Mouse (Mus musculus): Measurements from ENCODE around the gene Arhgef10l.
A peak's percentile ranks its signal among the peaks of the same experiment; 100 is the strongest.

The Arhgef10l gene

DNA sequence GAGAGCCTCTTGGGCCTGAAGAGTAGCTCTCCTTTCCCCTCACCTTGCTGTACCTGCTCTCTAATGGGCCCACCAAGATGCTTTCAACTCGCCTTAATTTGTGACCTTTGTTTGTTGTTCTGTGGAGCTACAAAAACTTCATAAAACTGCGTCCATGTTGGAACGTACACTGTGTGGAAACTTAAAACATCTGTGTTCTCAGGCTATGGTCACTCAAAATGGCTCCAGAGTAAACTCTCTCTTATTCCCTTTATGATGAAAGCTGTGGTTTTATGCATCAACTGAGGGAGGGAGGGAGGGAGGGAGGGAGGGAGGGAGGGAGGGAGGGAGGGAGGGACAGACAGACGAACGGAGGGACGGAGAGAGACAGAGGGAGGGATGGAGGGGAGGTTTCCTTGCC, 35.7 kb downstream of the Arhgef10l start:
- no peak for DNase-seq

- DNase-seq: peak in 1 of 2 experiments; percentile 41
These were observed 36.8 kb downstream of the Arhgef10l start for GRCm38 (mm10) chr4:140628971-140629370.

DNA sequence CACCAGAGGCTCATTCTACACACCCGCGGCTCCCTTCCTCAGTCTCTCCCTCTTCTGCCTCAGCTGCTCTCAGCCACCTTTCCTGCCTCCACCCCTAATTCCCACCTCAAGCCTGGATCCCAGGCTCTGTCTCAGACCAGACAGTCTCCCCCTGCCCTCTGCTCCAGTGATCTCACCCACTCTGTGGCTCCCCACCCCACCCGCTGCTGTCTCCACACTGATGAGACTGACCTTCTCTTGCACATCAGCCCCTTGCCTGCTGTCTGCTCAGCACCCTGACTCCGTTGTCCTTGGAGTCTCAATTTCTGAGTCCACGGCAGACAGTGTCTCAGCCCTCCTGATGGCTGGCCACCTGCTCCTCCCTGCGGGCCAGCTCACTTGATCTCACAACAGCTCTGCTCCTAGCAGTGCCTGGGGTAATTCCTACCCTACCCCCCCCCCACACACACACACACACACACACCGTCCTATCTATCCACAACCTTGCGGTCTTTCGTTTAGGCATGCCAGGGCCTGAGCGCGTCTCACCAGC, 37.3 kb downstream of the Arhgef10l start:
- DNase-seq: peak; percentile 83 to 86

DNA sequence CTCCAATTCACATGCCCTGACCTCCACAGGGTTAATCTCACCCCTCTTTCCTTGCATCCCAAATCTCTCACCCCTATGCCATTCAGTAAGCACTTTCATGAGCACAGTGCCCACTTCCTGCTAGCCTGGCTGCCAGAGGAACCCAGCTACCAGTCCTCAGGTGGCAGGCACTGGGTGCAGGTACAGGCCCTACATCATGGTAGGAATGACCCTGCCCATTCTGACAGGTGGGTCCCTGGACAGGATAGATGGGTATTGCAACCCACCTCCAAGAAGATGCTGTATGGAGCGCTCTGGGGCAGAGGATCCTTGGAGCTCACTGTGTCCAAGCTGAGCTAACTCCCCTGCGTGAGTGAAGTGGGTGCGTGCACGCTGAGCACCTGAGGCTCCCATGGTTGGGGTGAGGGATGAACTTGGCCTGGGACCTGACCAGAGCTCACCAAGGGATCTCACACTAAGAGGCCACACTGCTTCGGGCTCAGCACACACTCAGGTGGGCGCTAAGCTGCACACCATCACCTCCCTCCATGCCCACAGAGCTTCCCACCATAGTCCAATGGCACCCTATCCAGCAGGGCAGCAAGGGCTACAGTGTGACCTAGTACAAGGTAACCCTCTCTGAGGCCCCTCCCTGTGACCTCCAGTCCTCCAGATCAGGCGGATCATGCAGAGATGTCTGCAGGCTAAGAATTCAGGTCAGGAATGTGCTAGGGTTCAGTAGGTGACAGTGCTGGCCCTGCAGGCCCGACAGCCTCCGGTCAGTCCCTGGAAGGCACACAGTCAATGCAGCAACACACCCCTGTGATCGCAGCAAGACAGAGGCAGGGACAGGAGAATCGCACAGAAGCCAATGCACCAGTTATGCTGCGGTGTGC, 39.9 kb downstream of the Arhgef10l start:
- no peak for DNase-seq

GRCm38 (mm10) chr4:140624468-140625176, 41.2 kb downstream of the Arhgef10l start:
- DNase-seq: peak in 1 of 2 experiments; percentile 41

GRCm38 (mm10) chr4:140624087-140624467, 41.7 kb downstream of the Arhgef10l start:
- no peak for DNase-seq

DNA sequence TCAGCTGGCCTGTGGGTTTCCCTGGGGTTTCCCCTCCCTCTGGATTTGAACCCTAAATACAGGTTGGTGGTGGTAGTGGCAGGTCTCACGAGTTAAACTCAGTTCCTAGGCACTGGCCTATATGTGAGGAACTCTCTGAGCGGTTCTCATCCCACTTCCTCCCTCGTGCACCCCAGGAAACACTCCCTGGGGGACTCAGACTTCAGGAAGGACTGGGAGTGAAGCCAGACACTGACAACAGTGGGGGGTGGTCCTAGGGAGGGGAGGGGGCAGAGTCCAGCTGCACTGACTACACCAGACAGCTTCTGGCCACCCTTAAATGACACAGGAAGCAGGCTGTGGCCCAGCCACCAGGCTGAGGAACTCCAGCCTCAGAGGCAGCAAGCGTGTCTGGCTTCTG, 43.0 kb downstream of the Arhgef10l start:
- DNase-seq: no peak

DNA sequence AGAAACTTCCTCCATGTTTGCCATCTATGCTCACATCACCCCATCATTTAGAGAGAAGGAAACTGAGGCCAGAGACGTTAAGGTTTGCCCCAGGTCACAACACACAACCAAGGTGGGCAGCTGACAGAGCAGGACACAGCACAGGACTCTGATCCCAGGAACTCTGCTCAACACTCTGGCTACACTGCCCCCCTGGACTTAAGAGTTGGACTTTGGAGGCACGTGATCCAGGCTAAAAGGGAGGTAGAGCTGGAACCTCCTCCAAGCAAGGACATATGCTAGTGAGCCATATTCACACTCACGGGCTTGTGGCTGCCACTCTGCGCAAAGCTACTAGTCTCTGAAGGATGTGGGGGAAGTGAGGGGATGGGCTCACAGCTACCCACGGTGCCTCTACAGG, 45.3 kb downstream of the Arhgef10l start:
- no peak for DNase-seq

DNA sequence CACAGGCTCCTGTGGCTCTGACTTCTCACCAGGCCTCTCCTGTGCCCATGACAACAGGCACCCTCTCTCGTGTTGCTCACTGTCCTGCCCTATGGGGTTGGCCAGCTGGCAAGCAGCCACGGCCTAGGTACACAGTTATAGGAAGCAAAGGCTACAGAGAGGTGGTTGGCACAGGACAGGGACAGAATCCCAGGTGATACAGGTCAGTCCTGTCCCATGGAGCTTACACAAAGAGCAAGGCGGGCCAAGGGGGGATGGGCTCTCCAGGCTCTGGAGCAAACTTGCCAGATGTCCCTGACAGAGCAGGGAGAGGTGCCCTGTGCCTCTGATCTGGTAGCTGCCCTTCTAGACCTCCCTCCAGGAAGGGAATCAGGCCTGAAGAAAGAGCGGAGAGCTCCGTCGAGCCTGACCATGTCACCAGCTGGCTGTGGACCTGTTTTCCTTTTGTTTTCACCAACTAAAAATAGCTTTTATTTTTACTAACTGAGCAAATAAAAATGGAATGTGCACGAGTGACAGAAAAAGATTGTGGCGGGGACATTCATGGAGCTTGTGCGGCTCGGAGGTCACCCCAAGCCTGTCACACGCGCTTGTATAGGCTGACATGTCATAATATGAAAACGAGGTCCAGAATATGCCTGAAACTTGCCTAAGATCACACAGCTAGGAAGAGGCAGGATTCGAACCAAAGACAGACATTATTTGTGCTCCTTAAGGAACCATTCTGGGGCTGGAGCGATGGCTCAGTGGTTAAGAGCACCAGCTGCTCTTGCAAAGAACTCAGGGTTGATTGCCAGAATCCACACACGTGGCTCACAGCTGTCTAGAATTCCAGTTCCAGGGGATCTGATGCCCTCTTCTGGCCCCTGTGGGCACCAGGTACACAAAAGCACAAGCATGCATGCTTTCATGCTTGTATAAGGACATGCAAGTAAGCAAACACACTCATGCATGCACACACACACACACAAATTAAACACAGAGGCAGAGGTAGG, 48.1 kb downstream of the Arhgef10l start:
- DNase-seq: peak; percentile 70 to 75

DNA sequence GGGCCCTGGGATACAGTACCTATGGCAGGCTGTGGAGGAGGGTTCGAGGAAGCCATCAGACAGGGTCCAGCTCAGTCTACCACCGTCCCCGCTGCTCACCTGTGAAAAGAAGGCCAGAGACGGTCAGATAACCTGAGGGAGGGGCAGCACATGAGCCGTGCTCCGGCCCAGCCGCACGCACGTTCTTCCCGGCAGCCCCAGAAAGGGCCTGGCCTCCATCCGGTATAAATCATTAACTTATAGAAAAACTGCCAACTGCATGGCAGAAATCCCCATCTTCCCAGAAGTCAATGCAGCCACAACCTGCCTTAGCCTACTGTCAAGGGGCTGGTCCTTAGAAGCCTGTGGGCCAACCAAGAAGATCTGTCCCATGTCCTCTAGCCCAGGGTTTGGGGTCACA, 48.9 kb downstream of the Arhgef10l start:
- DNase-seq: no peak

DNA sequence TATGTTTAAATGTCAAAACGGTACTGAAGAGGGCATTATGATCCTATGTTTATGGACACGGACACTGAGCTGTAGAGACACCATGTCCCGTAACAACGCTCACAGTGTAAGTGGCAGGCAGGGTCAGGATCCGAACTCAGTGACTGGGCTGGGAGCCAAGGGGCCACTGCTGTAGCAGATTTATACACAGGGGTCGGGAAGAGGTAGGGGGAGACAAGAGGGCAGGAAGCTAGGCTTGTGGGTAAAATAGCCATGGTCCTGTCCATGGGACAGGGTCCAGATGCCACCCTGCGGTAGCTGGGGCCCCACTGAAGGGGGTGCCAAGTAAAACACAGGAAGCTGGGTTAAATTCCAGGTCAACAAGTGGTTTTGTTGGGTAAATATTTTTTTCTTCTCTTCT, 49.6 kb downstream of the Arhgef10l start:
- DNase-seq: no peak

DNA sequence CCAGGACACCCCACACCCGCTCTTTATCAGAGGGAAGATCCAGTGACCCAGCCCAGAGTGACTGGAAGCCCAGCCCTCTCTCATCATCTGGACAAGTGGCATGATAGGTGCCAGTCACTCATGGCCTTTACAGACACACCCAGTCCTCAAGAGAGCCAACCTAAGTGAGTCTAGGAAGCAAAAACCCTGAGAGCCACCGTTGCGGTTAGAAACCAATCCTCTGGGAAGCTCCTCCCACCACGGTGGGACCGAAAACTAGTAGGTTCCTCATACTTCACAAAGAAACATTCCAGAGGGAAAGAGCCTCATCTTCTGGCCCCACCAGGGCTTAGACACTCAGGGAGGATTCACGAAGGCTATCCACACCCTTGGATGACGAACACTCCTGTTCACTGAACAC, 50.0 kb downstream of the Arhgef10l start:
- DNase-seq: no peak

- DNase-seq: no peak
These were observed 51.3 kb downstream of the Arhgef10l start for GRCm38 (mm10) chr4:140614553-140614952.

GRCm38 (mm10) chr4:140614145-140614544, 51.7 kb downstream of the Arhgef10l start:
- no peak for DNase-seq

- no peak for DNase-seq
These were observed 54.8 kb downstream of the Arhgef10l start for GRCm38 (mm10) chr4:140610841-140611609.

GRCm38 (mm10) chr4:140608228-140608720, 57.5 kb downstream of the Arhgef10l start:
- no peak for DNase-seq

DNA sequence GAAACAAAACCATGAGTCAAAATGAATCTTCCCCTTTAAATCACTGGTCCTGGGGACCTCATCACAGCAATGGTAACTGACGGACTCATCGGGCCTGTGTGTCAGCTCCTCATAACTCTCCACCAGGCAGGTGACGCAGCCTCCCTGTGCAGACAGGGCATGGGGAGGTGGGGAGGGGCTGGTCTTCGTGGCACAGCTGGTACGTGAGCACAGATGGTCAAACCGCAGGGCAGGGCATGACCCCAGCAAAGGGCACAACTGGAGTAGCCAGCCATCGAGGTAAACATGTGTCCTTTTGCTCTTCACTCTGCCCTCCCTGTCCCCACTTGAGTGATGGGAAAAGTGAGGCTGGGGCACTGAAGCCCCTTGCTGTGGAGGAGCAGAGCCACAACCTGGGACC, 59.0 kb downstream of the Arhgef10l start:
- no peak for DNase-seq

DNA sequence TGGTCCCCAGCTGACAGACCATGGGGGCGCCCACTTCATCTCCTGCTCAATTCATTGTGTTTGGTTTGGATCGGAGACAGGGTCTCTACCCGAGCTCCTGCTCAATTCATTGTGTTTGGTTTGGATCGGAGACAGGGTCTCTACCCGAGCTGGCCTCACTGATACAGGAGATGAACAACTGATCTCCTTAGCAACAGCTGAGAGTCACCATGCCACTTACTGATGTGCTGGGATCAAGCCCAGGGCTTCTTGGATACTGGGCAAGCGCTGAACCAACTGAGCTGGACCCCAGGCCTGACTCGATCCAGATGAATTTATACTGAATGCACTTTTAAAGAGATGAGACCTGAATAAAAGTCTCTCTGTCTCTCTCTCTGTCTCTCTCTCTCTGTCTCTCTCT, 59.6 kb downstream of the Arhgef10l start:
- no peak for DNase-seq

- DNase-seq: no peak
These were observed 60.0 kb downstream of the Arhgef10l start for GRCm38 (mm10) chr4:140605790-140606189.

DNA sequence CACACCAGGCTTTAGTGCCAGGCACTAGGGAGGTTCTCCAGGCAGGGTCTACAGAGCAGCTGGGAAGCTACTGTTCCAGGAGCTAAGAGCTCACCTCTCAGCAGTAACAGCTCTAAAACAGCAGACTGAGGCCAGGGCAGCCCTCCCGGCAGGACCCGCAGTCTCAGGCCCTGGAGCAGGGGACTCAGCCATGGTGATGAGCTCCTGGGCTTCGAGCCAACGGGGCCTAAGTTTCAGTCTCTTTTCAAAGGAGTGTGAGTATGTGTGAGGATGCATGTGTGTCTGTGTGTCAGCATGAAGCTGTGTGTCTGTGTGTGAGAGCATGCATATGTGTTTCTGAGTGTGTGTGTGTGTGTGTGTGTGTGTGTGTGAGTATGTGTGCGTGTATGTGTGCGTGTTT, 60.6 kb downstream of the Arhgef10l start:
- no peak for DNase-seq

GRCm38 (mm10) chr4:140604541-140604940, 61.3 kb downstream of the Arhgef10l start:
- no peak for DNase-seq

DNA sequence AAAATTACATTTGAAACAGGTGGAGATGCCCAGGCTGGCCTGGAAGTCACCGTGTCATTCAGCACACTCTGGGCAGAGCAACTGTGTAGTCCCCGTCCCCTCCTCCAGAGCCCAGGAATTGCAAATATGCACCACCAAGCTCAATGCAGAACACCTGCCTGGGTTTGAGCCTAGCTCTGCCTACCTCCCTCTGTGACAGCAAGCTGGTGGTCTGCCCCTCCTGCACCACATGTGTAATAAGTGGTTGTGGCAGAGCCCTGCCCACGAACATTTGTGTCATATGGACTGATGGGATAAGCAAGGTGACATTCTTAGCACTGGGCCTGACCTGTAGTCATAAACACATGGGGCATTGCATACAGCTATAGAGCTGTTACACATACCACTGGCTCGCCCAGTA, 63.8 kb downstream of the Arhgef10l start:
- DNase-seq: no peak

All from cerebellum, adult 18-20 months (tissue).